ENCODE assay signal across 23 mouse cellular contexts in genomic region chr4:140089676-140090075, GRCm38 (mm10).
DNase-seq lines count a peak whose midpoint lies in the region; ATAC-seq and TF ChIP-seq lines count a peak whose summit lies in the region.
"Had no signal": no experiment of that assay in that cellular context is flagged by ENCODE, and none has a peak within 500 bp of the region (broad histone marks: within the 10 kb centered on the region; RNA-seq: fewer than 3 reads in every experiment).

No protein-coding gene starts in this region.

- no peak for TF ChIP-seq POLR2A in liver, adult 2 months (IDR thresholded peaks at IDR 0.05; ENCODE audit: extremely low read depth, insufficient read depth, low read length)

- WGBS in liver, adult 2 months, result 89% methylated on average over 4 of the region's 4 CpGs
- WGBS in liver, postnatal 0 days (ENCODE audit: insufficient replicate concordance), result 69% methylated on average over 4 of the region's 4 CpGs

- ATAC-seq in liver, postnatal 0 days, result no peak
- no peak for ATAC-seq in inflammation-experienced regulatory T-cells, adult 6 months
- ATAC-seq: forebrain, embryonic 13.5 days; forebrain, embryonic 16.5 days; intestine, embryonic 15.5 days; Patski had no signal

- no peak for TF ChIP-seq EP300 in liver, postnatal 0 days (IDR thresholded peaks at IDR 0.05; ENCODE audit: low read depth)

- no peaks in the 10 kb centered on the region for H3K36me3 ChIP-seq in liver, adult 2 months (ENCODE audit: control insufficient read depth, insufficient read depth, low read length)
- H3K36me3 ChIP-seq in liver, postnatal 0 days (replicated peaks; ENCODE audit: insufficient read depth, low read length), result no peaks in the 10 kb centered on the region
- H3K36me3 ChIP-seq: forebrain, embryonic 10.5 days; heart, embryonic 10.5 days; heart, embryonic 13.5 days; hindbrain, embryonic 12.5 days; hindbrain, embryonic 15.5 days; intestine, embryonic 15.5 days had no signal

- H3K4me2 ChIP-seq in liver, postnatal 0 days (ENCODE audit: low read depth, low read length), result no peak overlapping the region
- H3K4me2 ChIP-seq: forebrain, embryonic 13.5 days; heart, embryonic 13.5 days; hindbrain, embryonic 12.5 days; hindbrain, embryonic 15.5 days; intestine, embryonic 15.5 days had no signal

- no peak overlapping the region for H3K9ac ChIP-seq in liver, adult 2 months (ENCODE audit: low read depth, low read length)
- no peak overlapping the region for H3K9ac ChIP-seq in liver, postnatal 0 days (replicated peaks)
- H3K9ac ChIP-seq: forebrain, embryonic 13.5 days; heart, embryonic 13.5 days; hindbrain, embryonic 12.5 days; hindbrain, embryonic 15.5 days; intestine, embryonic 15.5 days had no signal

- no peaks in the 10 kb centered on the region for H3K79me2 ChIP-seq in liver, adult 2 months (ENCODE audit: control insufficient read depth, insufficient read depth, low read length)

- H3K27ac ChIP-seq in liver, adult 2 months (replicated peaks; ENCODE audit: insufficient read depth, low read depth, low read length), result no peak overlapping the region
- H3K27ac ChIP-seq in liver, postnatal 0 days (ENCODE audit: low read depth), result no peak overlapping the region
- H3K27ac ChIP-seq: forebrain, embryonic 10.5 days; forebrain, embryonic 13.5 days; heart, adult 2 months; heart, embryonic 10.5 days; heart, embryonic 13.5 days; hindbrain, embryonic 12.5 days; hindbrain, embryonic 15.5 days; intestine, embryonic 15.5 days had no signal

- no peaks in the 10 kb centered on the region for H3K4me1 ChIP-seq in liver, adult 2 months (ENCODE audit: control insufficient read depth, insufficient read depth, low read length)
- H3K4me1 ChIP-seq in liver, postnatal 0 days (ENCODE audit: insufficient read depth), result no peaks in the 10 kb centered on the region
- H3K4me1 ChIP-seq: heart, embryonic 10.5 days; intestine, embryonic 15.5 days had no signal

- no peak overlapping the region for H3K4me3 ChIP-seq in liver, adult 2 months (ENCODE audit: insufficient read depth, low read depth, low read length)
- H3K4me3 ChIP-seq in liver, postnatal 0 days (ENCODE audit: low read depth, low read length), result no peak overlapping the region
- H3K4me3 ChIP-seq: forebrain, embryonic 10.5 days; forebrain, embryonic 13.5 days; heart, adult 2 months; heart, embryonic 10.5 days; heart, embryonic 13.5 days; hindbrain, embryonic 12.5 days; hindbrain, embryonic 15.5 days; intestine, embryonic 15.5 days had no signal

- H3K9me3 ChIP-seq in liver, postnatal 0 days (ENCODE audit: low read length), result no peaks in the 10 kb centered on the region
- H3K9me3 ChIP-seq: forebrain, embryonic 10.5 days; forebrain, embryonic 13.5 days; heart, embryonic 10.5 days; heart, embryonic 13.5 days; hindbrain, embryonic 12.5 days; hindbrain, embryonic 15.5 days; intestine, embryonic 15.5 days had no signal

- H3K27me3 ChIP-seq in liver, adult 2 months (ENCODE audit: control insufficient read depth, insufficient read depth, low read length), result no peaks in the 10 kb centered on the region
- H3K27me3 ChIP-seq in liver, postnatal 0 days (ENCODE audit: insufficient read depth, low read length), result no peaks in the 10 kb centered on the region
- H3K27me3 ChIP-seq: forebrain, embryonic 13.5 days; hindbrain, embryonic 15.5 days; intestine, embryonic 15.5 days; Patski had no signal

- no peak for TF ChIP-seq CTCF in liver, adult 2 months (IDR thresholded peaks at IDR 0.05; ENCODE audit: low read depth, low read length)
- no peak for TF ChIP-seq CTCF in liver, postnatal 0 days (IDR thresholded peaks at IDR 0.05; ENCODE audit: low read depth)

- peak; percentile 73 to 84 for DNase-seq in adrenal gland, adult (ENCODE audit: inconsistent age in 2 of 2, low spot score in 1 of 2)
- no peak for DNase-seq in adrenal gland, adult 18-20 months (ENCODE audit: low spot score in 2 of 2)
- DNase-seq in liver, adult 2 months (ENCODE audit: extremely low read depth, low read depth, low spot score), result peak; percentile 25
- DNase-seq in liver, postnatal 0 days, result no peak
- peak; percentile 54 for DNase-seq in adrenal gland, postnatal 14 days
- no peak for DNase-seq in MN1 (ENCODE audit: low spot score)
- DNase-seq: cerebellum, adult 18-20 months; cerebellum, adult 9-10 months; cerebellum, postnatal 14 days; gastrocnemius, postnatal 25 days; heart, adult 2 months; heart, postnatal 14 days; kidney, adult 11 months had no signal

Comparison
In these comparisons a context has a peak if more than half of its experiments do, and no peak if none do; other contexts are left out.
1. DNase-seq: peak in adrenal gland, adult (2 of 2), liver, adult 2 months (single experiment) and adrenal gland, postnatal 14 days (single experiment); none in adrenal gland, adult 18-20 months (0 of 2), liver, postnatal 0 days (single experiment) and MN1 (single experiment).